Mouse (Mus musculus): ENCODE measurements around the gene Azin2.

DNA sequence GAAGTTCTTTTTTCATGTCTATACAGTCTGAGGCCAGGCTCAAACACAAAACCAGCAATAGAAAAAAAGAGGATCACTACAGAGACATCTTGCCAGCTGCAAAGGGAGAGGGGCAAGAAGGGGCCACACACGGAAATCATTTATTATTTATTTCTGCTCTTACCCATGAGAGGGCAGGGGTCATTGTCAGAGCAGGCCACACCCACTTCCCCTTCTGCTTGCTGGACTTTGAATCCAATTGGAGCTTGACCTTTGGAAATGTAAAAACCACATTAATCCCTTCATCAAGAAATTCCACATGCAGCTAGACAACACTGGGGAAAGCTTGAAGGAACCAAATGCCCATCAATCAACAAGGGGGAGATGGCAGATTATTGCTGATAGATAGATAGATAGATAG lies 16.4 kb upstream of the Azin2 start:
- TF ChIP-seq CTCF (IDR thresholded peaks at IDR 0.05; ENCODE audit: extremely low read depth, insufficient read depth, low read length): no peak
- no peak for TF ChIP-seq POLR2A (IDR thresholded peaks at IDR 0.05; ENCODE audit: extremely low read depth, insufficient read depth, low read length)

All from cortical plate, adult 2 months (tissue).